Mouse (Mus musculus) MEL (cell line): Measurements from ENCODE around the gene Atf2.

Experiments used
- CTCF ChIP-seq, 3 experiments: IDR thresholded peaks in 2 of 3; conservative IDR thresholded peaks in 1 of 3; 2 replicates each; pipeline ENCODE4 v1.5.1; 2011 to 2012; ENCODE audit warnings: low read length in 3 of 3, low read depth in 2 of 3, mild to moderate bottlenecking in 2 of 3, improper control_type of control experiment in 1 of 3, inconsistent platforms in 1 of 3, mixed read lengths in 1 of 3, moderate library complexity in 1 of 3; ENCODE audit not compliant: control insufficient read depth in 1 of 3, insufficient read depth in 1 of 3, poor library complexity in 1 of 3, severe bottlenecking in 1 of 3
- EP300 ChIP-seq, 2 experiments: IDR thresholded peaks; 2 replicates each; pipeline ENCODE4 v1.6.1; 2011; ENCODE audit warnings: improper control_type of control experiment in 2 of 2, low read length in 2 of 2, low read depth in 1 of 2, mild to moderate bottlenecking in 1 of 2
- POLR2A ChIP-seq, 2 experiments: IDR thresholded peaks; 2 replicates each; pipeline ENCODE4 v1.6.1; 2011 to 2012; ENCODE audit warnings: low read length in 2 of 2, mild to moderate bottlenecking in 2 of 2, control low read depth in 1 of 2, improper control_type of control experiment in 1 of 2, low read depth in 1 of 2, moderate library complexity in 1 of 2; ENCODE audit not compliant: control insufficient read depth in 1 of 2, insufficient read depth in 1 of 2, poor library complexity in 1 of 2
- POLR2AphosphoS5 ChIP-seq: IDR thresholded peaks from 2 replicates; pipeline ENCODE4 v1.6.1; 2012; ENCODE audit warnings: low read depth, borderline replicate concordance, mild to moderate bottlenecking, inconsistent platforms, low read length, moderate library complexity, mixed read lengths

DNA sequence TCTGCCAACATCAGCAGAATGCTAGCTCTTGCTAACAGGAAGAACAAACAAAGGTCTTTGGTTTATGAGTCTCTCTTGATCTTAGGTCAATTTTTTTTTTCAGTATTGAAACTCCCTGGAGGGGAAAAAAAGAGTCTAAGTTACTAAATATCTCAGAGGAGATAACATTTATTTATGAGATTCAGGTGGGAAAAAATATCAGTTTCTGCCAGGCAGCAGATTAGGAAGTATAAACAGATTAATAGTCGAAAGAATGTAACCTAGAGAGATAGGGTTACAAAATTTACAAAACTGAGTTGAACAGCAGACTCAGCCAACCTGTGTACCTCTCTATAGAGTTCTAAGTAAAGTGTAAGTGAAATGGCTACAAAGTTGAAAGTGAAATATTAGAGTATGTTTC is 7.9 kb upstream of the Atf2 start:
- TF ChIP-seq POLR2A (IDR thresholded peaks at IDR 0.05; ENCODE audit: control insufficient read depth in 1 of 2, insufficient read depth in 1 of 2, low read depth in 1 of 2, low read length in 2 of 2, poor library complexity in 1 of 2) (no peak), EP300 (IDR thresholded peaks at IDR 0.05; ENCODE audit: low read depth in 1 of 2, low read length in 2 of 2) (peak; percentile 41 to 61; a peak in 2 of 4 replicates), POLR2AphosphoS5 (no peak), CTCF (IDR thresholded peaks at IDR 0.05 in 2 of 3, conservative IDR thresholded peaks at IDR 0.05 in 1 of 3; ENCODE audit: control insufficient read depth in 1 of 3, insufficient read depth in 1 of 3, low read depth in 2 of 3, low read length in 3 of 3, poor library complexity in 1 of 3, severe bottlenecking in 1 of 3) (no peak)
